Mouse (Mus musculus): Measurements from ENCODE around the gene Ctf2. TPM values are rescaled to one million over a fixed set of nuclear protein-coding genes. Genes with fewer than 3 reads are reported as not detected.
A peak's percentile ranks its signal among the peaks of the same experiment; 100 is the strongest.

Gene Ctf2
- polyA plus RNA-seq, 1 experiment from 2014 or later, result 0.26 TPM

DNA sequence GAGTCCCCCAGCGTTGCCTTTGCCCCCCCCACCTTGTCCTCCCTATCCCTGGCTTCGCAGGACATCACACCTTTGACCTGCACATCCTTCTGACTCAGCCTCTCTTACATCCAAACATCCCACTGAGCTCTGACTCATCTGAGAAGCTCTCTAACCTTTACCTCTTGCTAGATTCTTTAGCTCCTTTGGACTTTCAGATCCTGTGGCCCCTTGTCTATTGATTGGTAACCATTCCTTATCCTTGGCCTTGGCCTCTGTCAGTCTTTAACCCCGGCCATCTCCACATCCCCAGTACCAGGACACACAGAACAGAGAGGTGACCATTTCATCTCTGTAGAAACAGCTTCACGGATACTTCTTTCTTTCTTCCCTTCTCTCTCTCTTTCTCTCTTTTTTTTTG, 1.8 kb downstream of the Ctf2 start:
- 60% methylated on average over 4 of the region's 4 CpGs for WGBS
- Histone ChIP-seq H3K36me3 (no peaks in the 10 kb centered on the region), H3K27me3 (replicated peaks) (no peaks in the 10 kb centered on the region), H3K4me2 (no peak overlapping the region), H3K9ac (no peak overlapping the region), H3K4me1 (no peaks in the 10 kb centered on the region), H3K27ac (no peak overlapping the region), H3K9me3 (no peaks in the 10 kb centered on the region), H3K4me3 (replicated peaks) (no peak overlapping the region)
- no peak for ATAC-seq (ENCODE audit: insufficient read depth, low FRiP score, low read depth)

DNA sequence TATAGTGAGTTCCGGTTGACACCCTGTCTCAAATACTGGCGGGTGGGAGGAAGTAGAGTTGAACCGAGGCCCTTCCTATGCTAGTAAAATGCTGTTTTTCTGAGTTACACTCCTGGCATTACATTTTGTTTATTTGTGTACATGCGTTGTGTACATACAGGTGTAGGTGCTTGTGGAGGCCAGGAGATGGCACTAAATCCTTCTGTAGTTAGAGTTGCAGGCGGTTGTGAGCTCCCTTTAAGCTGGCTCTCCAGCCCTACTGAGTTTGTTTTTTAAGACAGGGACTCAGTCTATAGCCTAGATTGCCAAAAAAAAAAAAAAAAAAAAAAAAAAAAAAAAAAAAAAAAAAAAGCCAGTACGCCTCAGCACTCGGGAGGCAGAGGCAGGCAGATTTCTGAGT, 4.1 kb downstream of the Ctf2 start:
- H3K36me3 ChIP-seq, result no peaks in the 10 kb centered on the region
- H3K9ac ChIP-seq, result no peak overlapping the region
- WGBS, result 80% methylated on average over 7 of the region's 7 CpGs
- H3K4me1 ChIP-seq, result no peaks in the 10 kb centered on the region
- H3K27ac ChIP-seq, result no peak overlapping the region
- H3K4me3 ChIP-seq (replicated peaks), result no peak overlapping the region
- H3K27me3 ChIP-seq (replicated peaks), result no peaks in the 10 kb centered on the region
- ATAC-seq (ENCODE audit: insufficient read depth, low FRiP score, low read depth), result no peak
- H3K4me2 ChIP-seq, result no peak overlapping the region
- H3K9me3 ChIP-seq, result no peaks in the 10 kb centered on the region

DNA sequence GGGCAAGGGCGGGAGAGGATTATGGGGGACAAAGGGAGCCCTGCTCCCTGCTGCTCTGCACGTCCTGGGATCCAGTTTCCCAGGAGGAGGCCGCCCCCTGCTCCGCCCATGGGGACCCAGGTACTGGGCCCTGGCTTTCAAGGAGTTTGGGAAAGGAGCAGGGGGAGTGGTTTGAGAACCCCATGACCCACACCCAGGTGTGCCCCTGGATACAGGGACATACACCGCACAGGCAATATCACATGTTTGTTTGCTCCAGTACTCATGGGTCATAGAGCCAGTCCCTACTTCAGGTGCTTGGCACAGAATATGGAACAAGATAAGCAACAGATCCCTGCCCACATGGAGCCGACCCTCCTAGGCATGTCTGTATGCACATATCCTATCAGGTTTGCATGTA, 6.0 kb downstream of the Ctf2 start:
- 57% methylated on average over 6 of the region's 6 CpGs for WGBS
- Histone ChIP-seq H3K27me3 (replicated peaks) (no peaks in the 10 kb centered on the region), H3K27ac (no peak overlapping the region), H3K36me3 (no peaks in the 10 kb centered on the region), H3K4me1 (no peaks in the 10 kb centered on the region), H3K9ac (no peak overlapping the region), H3K4me3 (replicated peaks) (no peak overlapping the region), H3K4me2 (no peak overlapping the region), H3K9me3 (no peaks in the 10 kb centered on the region)
- ATAC-seq (ENCODE audit: insufficient read depth, low FRiP score, low read depth), result no peak

GRCm38 (mm10) chr7:127725490-127725889, 6.5 kb downstream of the Ctf2 start:
- WGBS, result 51% methylated on average over 2 of the region's 2 CpGs
- Histone ChIP-seq H3K36me3 (no peaks in the 10 kb centered on the region), H3K4me1 (no peaks in the 10 kb centered on the region), H3K9ac (no peak overlapping the region), H3K9me3 (no peaks in the 10 kb centered on the region), H3K27me3 (replicated peaks) (no peaks in the 10 kb centered on the region), H3K4me3 (replicated peaks) (no peak overlapping the region), H3K4me2 (no peak overlapping the region), H3K27ac (no peak overlapping the region)
- ATAC-seq (ENCODE audit: insufficient read depth, low FRiP score, low read depth), result no peak

DNA sequence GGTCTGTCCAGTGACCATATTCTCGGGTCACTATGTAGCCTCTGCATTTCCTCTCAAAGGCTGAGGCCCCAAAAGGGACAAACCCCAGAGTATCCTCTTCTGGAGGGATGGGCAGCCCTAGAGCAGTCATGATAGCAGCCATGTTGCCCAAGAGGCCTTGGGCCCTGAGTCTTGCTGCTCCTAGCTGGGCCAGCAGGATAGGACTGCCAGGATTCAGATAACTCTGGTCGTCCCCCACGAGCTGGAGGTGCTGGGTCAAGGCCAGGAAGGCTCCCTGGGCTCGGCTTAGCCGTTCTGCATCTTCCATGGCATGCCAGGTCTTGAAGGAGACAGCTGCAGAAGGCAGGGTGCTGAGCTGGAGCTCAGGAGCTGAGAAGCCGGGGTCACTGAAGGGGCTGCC, 12.7 kb downstream of the Ctf2 start:
- Histone ChIP-seq H3K9ac (no peak overlapping the region), H3K9me3 (no peaks in the 10 kb centered on the region), H3K36me3 (no peaks in the 10 kb centered on the region), H3K4me1 (peaks cover 8% of the 10 kb centered on the region), H3K4me2 (no peak overlapping the region), H3K4me3 (replicated peaks) (no peak overlapping the region), H3K27me3 (replicated peaks) (no peaks in the 10 kb centered on the region), H3K27ac (no peak overlapping the region)
- ATAC-seq (ENCODE audit: insufficient read depth, low FRiP score, low read depth), result no peak
- WGBS, result 87% methylated on average over 6 of the region's 6 CpGs

- Histone ChIP-seq H3K9ac (no peak overlapping the region), H3K27ac (no peak overlapping the region), H3K27me3 (replicated peaks) (no peaks in the 10 kb centered on the region), H3K4me1 (peaks cover 13% of the 10 kb centered on the region), H3K4me2 (no peak overlapping the region), H3K36me3 (no peaks in the 10 kb centered on the region), H3K9me3 (no peaks in the 10 kb centered on the region), H3K4me3 (replicated peaks) (no peak overlapping the region)
- WGBS, result 91% methylated on average over 6 of the region's 6 CpGs
- ATAC-seq (ENCODE audit: insufficient read depth, low FRiP score, low read depth), result no peak
Observed at GRCm38 (mm10) chr7:127718339-127718738, 13.6 kb downstream of the Ctf2 start.

- Histone ChIP-seq H3K9ac (no peak overlapping the region), H3K4me2 (peak overlapping the region; percentile 77), H3K9me3 (no peaks in the 10 kb centered on the region), H3K36me3 (no peaks in the 10 kb centered on the region), H3K27me3 (replicated peaks) (no peaks in the 10 kb centered on the region), H3K27ac (no peak overlapping the region), H3K4me1 (peaks cover 25% of the 10 kb centered on the region), H3K4me3 (replicated peaks) (peak overlapping the region; percentile 35)
- WGBS, result 2% methylated on average over 40 of the region's 41 CpGs
- peak; percentile 54; the same call in 1 of the 2 replicates for ATAC-seq (ENCODE audit: insufficient read depth, low FRiP score, low read depth)
Observed at GRCm38 (mm10) chr7:127716992-127717391, 15.0 kb downstream of the Ctf2 start.

DNA sequence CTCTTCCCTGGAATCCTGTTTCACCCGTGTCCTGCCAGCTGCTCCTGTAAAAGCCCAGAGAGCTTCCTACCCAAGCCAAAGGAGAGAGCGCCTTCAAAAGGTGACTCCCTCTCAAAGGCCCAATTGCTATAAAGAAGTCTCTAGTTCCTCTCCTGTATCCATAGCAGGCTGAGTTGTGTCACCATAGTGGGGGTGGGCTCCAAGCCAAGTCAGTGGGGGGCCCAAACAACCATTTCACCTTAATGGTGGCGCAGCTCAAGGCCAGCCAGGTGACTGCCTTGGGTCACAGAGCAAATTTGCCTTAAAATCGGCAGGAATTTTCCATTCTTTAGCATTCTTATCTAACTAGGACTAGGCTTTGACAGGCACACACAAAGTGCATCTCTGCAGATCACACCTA, 17.1 kb downstream of the Ctf2 start:
- Histone ChIP-seq H3K36me3 (no peaks in the 10 kb centered on the region), H3K4me3 (replicated peaks) (no peak overlapping the region), H3K9ac (no peak overlapping the region), H3K27ac (no peak overlapping the region), H3K9me3 (no peaks in the 10 kb centered on the region), H3K4me2 (no peak overlapping the region), H3K4me1 (peaks cover 33% of the 10 kb centered on the region), H3K27me3 (replicated peaks) (no peaks in the 10 kb centered on the region)
- no peak for ATAC-seq (ENCODE audit: insufficient read depth, low FRiP score, low read depth)
- 83% methylated on average over 4 of the region's 4 CpGs for WGBS

DNA sequence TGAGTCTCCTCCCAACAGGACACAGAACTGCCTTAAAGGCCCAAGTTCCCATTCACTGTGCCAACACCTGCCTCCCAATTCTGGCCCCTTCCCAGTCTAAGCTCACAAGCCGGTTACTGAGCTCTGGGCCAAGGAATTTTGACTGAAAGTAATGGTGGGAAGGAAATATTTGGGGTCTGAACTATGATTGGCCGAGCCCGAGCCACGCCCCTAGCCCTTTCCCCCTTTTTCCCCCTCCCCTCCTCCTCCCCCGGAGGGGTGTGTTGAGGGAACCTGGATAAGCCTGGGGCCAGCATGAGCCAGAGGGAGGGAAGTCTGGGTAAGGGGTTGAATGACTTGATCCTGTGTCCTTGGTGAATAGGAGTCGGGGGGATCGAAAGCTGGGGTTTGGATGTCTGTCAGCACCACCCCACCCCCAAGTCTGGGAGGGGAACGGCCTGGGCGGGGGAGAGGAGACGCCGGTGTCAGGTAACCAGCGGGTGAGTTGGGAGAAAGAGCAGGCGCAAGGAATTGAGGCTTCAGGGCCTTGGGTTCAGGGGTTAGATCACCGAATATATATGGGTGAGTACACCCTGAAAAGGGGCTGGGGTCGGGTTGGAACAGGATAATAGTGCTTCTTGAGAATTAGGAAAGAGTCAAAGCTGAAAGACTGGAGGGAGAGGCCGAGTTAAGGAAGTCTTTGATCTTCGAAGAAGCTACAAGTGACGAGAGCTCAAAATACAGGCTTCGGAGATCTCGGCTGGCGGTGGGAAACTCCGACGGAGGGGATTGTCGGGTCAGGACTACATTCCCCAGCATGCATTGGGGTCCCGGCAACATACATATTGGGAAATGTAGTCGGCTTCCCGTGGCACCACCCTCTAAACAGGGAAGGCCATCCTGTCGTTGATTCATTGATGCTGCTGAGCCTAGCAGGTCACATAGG, 19.2 kb downstream of the Ctf2 start, which contains the start of gene Ctf1:
Ctf1 (plus strand) TSS at position 276 of the 925 bp plus-strand sequence.
- H3K9ac ChIP-seq, result 0 out of 2 replicates have a peak within 1 kb of the TSS, but pooled peaks have one; percentile 19
- peak within 1 kb of the TSS; percentile 47 for H3K4me3 ChIP-seq (replicated peaks)
- ATAC-seq (ENCODE audit: insufficient read depth, low FRiP score, low read depth), result peak; percentile 40
- H3K36me3 ChIP-seq, result no peaks in the 10 kb centered on the region
- peaks cover 43% of the 10 kb centered on the region for H3K4me1 ChIP-seq
- H3K27me3 ChIP-seq (replicated peaks), result no peaks in the 10 kb centered on the region
- under 1% methylated on average over 28 of the region's 28 CpGs for whole genome bisulfite sequencing
- H3K27ac ChIP-seq, result peak within 1 kb of the TSS; percentile 97
- peak within 1 kb of the TSS; percentile 59 for H3K4me2 ChIP-seq
- no peaks in the 10 kb centered on the region for H3K9me3 ChIP-seq

DNA sequence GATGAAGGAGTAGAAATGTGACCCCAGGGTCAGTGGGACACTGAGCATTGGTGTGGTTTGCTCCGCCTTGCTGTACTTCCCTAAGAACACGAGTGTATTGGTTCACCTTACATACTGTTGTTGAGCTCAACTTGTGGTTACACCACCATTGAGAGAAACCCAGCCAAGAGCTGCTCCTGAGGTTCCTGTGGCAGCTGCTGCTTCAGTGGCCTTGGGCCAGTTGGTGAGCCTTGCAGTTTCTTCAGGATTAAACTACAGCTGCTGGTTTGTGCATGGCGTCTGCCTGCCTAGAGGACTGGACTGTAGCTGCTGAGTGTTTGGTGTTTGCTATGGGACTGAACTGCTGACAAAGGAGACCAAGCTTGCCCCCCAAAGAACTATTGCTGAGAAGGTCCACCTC, 20.5 kb downstream of the Ctf2 start:
- 57% methylated on average over 3 of the region's 3 CpGs for WGBS
- ATAC-seq (ENCODE audit: insufficient read depth, low FRiP score, low read depth), result no peak

GRCm38 (mm10) chr7:127711031-127711430, 20.9 kb downstream of the Ctf2 start:
- H3K36me3 ChIP-seq, result peaks cover 7% of the 10 kb centered on the region; the same call in 1 of the 2 replicates
- H3K27ac ChIP-seq, result peak overlapping the region; percentile 97; the same call in 1 of the 2 replicates

More for the DNA sequence above, 20.5 kb downstream of the Ctf2 start:
- peaks cover 44% of the 10 kb centered on the region for H3K4me1 ChIP-seq
- 0 out of 2 replicates have a peak, but pooled peaks cover 4% of the 10 kb centered on the region for H3K36me3 ChIP-seq
- H3K9ac ChIP-seq, result no peak overlapping the region
- H3K4me2 ChIP-seq, result no peak overlapping the region; the same call in 1 of the 2 replicates
- no peaks in the 10 kb centered on the region for H3K27me3 ChIP-seq (replicated peaks)
- H3K4me3 ChIP-seq (replicated peaks), result no peak overlapping the region
- no peaks in the 10 kb centered on the region for H3K9me3 ChIP-seq
- H3K27ac ChIP-seq, result peak overlapping the region; percentile 97

DNA sequence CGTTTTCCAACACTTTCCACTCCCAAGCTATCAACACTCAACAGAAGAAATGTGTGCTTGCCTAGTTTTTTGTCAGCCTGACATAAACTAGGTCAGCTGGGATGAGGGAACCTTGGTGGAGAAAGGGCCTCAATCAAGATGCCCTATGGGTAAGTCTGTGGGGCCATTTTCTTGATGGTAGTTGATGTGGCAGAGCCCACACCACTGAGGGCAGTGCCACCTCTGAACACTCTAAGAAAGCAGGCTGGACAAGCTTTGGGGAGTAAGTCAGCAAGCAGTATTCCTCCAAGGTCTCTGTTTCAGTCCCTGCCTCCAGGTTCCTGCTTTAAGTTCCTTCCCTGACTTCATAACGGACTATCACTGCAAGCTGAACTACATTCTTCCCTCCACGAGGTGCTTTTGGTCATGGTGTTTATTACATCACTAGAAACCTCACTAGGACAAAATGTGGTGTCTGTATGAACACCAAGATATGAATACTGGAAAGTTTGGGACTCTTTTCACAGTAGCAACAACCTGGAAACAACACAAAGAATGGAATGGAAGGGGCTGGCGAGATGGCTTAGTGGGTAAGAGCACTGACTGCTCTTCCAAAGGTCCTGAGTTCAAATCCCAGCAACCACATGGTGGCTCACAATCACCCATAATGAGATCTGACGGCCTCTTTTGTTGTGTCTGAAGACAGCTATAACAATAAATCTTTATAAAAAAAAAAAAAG, 22.5 kb downstream of the Ctf2 start:
- no peaks in the 10 kb centered on the region for H3K9me3 ChIP-seq
- no peak overlapping the region for H3K9ac ChIP-seq
- H3K4me3 ChIP-seq (replicated peaks), result peak overlapping the region; percentile 78
- H3K27me3 ChIP-seq (replicated peaks), result no peaks in the 10 kb centered on the region
- H3K27ac ChIP-seq, result peak overlapping the region; percentile 99; the same call in 1 of the 2 replicates
- peaks cover 11% of the 10 kb centered on the region; the same call in 1 of the 2 replicates for H3K36me3 ChIP-seq
- 73% methylated on average over 5 of the region's 5 CpGs for WGBS
- ATAC-seq (ENCODE audit: insufficient read depth, low FRiP score, low read depth), result no peak
- peaks cover 44% of the 10 kb centered on the region for H3K4me1 ChIP-seq
- H3K4me2 ChIP-seq, result peak overlapping the region; percentile 86

More at GRCm38 (mm10) chr7:127711031-127711430, 20.9 kb downstream of the Ctf2 start:
- no peak for ATAC-seq (ENCODE audit: insufficient read depth, low FRiP score, low read depth)
- Histone ChIP-seq H3K9me3 (no peaks in the 10 kb centered on the region), H3K4me3 (replicated peaks) (no peak overlapping the region), H3K27me3 (replicated peaks) (no peaks in the 10 kb centered on the region), H3K9ac (no peak overlapping the region), H3K4me1 (peaks cover 44% of the 10 kb centered on the region), H3K4me2 (no peak overlapping the region)
- 80% methylated on average over 3 of the region's 3 CpGs for WGBS
